Mouse (Mus musculus): ENCODE measurements around the gene Pprc1.

Pprc1 gene

DNA sequence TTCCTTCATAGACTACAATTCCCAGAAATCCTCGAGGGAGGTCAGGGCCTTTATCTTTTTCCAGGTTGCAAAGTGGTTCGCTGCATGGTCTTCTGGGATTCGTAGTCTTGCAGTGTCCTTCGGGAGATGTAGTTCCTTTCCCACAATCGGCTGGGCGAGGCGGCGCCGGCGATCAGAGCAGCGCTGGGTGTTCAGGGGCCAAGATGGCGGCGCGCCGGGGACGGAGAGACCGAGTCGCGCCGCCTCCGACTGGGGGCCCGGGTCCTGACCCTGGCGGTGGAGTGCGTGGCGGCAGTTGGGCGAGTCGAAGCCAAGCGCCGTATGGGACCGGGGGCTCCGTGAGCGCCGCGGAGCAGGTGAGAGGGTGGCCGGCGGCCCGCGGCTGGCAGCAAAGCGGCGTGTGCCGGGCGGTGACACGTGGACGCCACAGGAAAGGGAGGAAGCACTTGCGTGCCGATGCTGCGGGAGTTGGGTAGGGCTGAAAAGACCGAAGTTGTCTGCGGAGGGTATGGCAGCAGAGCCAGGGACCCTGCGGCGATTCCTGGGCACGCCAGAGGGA is 11.8 kb downstream of the Pprc1 start:
- DNase-seq (ENCODE audit: low spot score): peak; percentile 97

DNA sequence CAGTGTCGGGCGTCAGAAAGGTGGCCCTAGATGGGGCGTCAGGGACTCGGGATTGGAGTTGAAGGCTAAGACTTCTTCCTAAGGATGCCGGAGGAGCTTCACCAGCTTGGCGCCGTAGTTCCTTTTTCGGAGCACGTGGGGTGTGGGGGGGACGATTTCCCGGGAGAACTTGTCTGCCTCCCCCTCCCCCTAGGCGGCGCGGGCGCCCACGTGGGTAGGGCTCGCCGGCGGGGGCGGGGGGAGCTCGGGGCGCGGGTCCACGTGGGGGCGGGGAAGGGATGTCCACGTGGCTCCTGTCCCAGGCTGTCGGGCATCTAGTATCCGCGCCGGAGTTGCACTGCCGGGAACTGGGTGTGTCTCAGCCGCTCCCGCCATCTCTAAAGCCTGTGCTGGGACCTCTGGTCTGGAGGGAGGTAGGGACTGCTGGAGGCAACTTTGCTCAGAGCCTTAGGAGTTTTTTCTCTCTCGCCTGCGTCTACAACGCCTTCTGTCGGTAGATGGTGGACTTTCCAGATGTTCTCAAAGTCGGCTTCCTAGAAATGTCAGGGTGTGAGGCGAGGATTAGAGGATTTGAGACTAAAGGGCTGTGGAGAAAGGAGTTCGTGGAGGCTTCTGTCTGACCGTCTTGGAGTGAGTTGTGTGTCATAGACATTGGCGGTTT is 12.4 kb downstream of the Pprc1 start:
- peak; percentile 81 for DNase-seq (ENCODE audit: low spot score)

GRCm38 (mm10) chr19:46058466-46058865 is 13.8 kb downstream of the Pprc1 start:
- DNase-seq (ENCODE audit: low spot score): no peak

DNA sequence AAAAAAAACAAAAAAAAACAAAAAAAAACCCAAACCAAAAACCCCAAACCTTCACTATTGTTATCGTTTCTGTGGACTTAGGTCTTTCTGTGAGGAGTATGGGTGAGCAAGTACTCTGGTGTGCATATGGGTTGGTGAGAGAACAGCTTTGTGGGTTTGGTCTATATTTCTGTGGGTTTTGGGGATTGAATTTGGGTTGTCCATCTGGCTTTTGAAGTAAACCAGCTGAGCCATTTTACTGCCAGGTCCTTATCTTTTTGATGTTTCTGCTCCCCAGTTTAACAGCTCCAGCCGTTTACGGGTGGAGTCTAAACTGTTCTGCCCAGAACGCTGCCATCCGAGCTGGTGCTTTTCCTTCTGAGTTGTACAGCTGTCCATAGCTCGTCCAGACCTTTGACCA is 16.2 kb downstream of the Pprc1 start:
- DNase-seq (ENCODE audit: low spot score): no peak

DNA sequence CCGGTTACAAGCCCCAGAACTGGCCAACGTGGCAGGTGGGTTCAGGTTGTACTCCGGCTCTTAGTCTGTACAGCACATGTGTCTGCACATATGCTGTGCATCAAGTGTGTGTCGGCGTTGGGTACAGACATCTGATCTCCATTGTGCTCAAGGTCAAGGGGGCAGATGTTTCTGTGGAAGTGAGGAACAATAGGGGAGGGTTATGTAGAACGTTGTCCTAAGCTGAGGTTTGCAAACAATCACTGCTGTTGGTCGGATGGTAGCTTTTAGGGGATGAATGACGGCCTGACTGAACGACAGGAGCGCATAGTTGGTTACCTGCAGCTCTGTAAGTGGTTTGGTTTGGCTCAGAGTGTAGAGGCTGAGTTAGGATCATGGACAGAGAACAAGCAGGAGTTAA is 23.4 kb downstream of the Pprc1 start:
- DNase-seq (ENCODE audit: low spot score): no peak

DNA sequence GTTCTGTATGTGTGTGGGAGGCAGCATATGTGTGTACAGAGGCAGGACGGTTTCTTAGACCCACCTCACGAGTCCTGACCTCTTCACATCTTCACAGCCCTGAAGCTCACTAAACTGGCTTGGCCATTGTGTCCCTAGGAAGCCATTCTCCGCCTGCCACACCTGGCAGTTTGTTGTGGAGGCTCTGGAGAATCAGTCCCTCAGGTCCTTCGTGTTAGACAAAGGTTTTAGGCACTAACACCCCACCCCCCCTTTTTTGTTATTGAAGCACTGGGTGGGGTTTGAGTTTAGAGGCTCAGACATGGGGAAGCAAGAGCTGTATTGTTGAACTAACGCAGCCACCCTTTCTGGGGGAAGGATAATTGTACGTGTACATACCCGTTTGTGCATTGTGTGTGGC is 28.6 kb downstream of the Pprc1 start:
- DNase-seq (ENCODE audit: low spot score): no peak

GRCm38 (mm10) chr19:46074266-46074665 is 29.6 kb downstream of the Pprc1 start:
- no peak for DNase-seq (ENCODE audit: low spot score)

GRCm38 (mm10) chr19:46075616-46076607 is 31.2 kb downstream of the Pprc1 start, which contains the start of gene Nolc1:
Nolc1 (plus strand) TSS chr19:46075863.
- peak; percentile 100 for DNase-seq (ENCODE audit: low spot score)

GRCm38 (mm10) chr19:46078535-46078934 is 33.8 kb downstream of the Pprc1 start:
- no peak for DNase-seq (ENCODE audit: low spot score)

- no peak for DNase-seq (ENCODE audit: low spot score)
These were observed 40.5 kb downstream of the Pprc1 start for GRCm38 (mm10) chr19:46085185-46085584.

GRCm38 (mm10) chr19:46086337-46086736 is 41.7 kb downstream of the Pprc1 start:
- DNase-seq (ENCODE audit: low spot score): peak; percentile 55

DNA sequence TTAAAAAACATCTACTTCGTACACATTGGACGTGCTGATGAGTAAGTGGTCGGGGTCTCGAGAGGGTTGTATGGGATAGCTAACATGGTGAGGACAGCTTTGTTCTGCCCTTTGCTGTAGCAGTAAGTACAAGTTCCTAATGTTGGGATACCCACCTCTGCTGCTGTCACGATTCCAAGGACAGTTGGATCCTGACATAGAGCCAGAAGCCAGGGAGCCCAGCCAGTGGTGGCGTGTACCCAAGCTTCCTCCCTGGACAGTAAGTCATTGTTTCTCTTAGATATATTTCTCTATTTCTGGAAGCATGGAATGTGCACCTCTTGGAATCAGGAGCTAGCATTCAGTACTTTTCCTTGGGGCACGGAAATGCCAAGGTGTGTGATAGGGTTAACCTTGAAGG is 43.2 kb downstream of the Pprc1 start:
- DNase-seq (ENCODE audit: low spot score): no peak

GRCm38 (mm10) chr19:46091641-46092040 is 47.0 kb downstream of the Pprc1 start:
- DNase-seq (ENCODE audit: low spot score): no peak

GRCm38 (mm10) chr19:46094144-46094543 is 49.5 kb downstream of the Pprc1 start:
- no peak for DNase-seq (ENCODE audit: low spot score)

DNA sequence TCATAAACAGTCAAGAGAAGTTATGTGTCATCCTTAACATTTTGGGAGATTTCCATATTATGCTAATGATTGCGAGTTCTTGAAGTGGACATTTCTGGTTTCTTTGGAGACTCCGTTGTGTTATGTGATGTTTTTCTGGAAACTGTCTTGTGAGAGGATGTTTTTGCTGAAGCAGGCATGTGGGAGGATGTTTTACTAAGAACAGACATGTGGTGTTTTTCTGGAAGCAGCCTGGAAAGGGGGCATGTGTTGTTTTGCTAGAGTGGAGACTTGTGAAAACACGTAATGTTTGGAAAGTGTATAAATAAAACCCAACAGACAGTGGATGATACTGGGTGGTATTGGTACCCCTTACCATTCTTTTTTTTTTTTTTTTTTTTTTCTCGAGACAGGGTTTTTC is 50.6 kb downstream of the Pprc1 start:
- DNase-seq (ENCODE audit: low spot score): no peak

DNA sequence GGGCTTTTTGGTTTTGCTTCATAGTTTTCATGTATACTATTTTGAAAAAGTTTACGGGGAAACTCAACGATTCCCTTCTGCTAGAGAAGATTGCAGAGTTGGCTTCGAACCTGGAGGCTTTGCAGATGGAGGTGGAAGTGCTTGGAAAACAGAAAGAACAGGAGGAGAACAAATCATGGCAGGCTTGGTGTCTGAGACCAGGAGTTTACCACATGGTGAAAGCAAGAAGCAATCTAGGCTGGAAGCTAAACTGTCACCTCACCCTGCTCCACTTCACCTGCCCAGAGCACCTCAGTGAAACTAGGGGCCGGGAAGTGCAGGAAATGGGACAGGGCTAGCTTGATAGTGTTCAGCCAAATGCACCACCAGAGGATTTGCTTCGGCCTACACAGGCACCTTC is 51.7 kb downstream of the Pprc1 start:
- no peak for DNase-seq (ENCODE audit: low spot score)

DNA sequence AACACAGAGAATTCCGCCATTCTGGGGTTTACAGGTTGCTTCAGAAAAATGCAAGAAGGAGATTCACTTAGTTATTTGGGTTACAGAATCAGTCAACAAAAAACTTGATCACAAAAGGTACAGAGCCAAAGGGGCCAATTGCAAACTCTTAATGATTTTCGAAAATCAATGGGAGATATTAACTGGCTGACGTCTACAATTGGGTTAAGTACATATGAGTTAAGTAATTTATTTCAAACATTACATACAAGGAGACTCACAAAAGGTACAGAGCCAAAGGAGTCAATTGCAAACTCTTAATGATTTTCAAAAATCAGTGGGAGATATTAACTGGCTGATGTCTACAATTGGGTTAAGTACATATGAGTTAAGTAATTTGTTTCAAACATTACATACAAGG is 54.9 kb downstream of the Pprc1 start:
- DNase-seq (ENCODE audit: low spot score): no peak

DNA sequence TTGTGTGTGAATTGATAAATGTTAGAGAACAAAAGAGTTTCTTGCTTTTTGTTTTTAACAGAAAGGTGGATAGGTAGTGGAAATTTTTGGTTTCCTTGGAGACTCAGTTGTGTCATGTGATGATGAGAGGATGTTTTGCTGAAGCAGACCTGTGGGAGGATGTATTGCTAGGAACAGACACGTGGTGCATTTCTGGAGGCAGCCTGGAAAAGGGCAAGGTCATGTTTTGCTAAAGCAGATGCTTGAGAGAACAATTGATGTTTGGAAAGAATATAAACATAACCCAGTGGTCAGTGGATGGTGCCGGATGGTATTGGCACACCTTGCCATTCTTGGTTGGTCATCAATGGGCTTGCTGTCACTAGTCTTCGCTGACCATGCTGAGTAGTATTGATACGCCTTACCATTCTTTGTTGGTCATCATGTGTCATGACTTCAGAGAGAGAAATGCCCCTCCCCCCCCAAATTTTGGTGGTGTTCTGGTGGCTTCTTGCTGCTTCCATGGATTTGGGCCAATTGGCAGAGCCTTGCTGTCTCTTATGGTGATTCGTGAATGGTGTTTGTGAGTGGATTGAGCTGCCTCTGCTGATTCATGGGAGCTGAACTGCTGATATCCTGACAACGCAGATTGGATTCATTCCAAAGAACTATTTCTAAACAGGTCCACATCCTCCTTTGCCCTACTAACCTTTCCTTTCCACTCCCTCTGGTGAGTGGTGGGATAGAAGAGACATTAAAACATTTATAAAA is 58.9 kb downstream of the Pprc1 start:
- DNase-seq (ENCODE audit: low spot score): no peak

GRCm38 (mm10) chr19:46104187-46104557 is 59.5 kb downstream of the Pprc1 start:
- no peak for DNase-seq (ENCODE audit: low spot score)

DNA sequence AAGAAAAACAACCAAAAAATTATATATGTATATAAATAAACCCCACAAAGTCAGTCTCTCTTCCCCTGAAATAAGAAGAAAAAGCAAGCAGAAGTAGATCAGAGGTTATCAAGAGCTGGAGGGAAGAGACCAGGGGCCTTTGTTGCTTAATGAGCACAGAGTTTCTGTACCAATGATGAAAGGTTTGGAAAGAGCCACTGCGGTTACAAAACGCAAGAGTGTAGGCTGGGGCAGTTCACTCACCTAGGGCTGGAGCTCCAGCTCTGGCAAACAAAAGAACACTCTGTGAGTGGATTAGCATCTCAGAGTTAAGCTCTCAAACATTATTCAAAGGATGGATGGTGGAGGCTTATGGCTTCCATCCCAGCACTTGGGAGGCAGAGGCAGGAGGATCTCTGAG is 65.5 kb downstream of the Pprc1 start:
- no peak for DNase-seq (ENCODE audit: low spot score)

DNA sequence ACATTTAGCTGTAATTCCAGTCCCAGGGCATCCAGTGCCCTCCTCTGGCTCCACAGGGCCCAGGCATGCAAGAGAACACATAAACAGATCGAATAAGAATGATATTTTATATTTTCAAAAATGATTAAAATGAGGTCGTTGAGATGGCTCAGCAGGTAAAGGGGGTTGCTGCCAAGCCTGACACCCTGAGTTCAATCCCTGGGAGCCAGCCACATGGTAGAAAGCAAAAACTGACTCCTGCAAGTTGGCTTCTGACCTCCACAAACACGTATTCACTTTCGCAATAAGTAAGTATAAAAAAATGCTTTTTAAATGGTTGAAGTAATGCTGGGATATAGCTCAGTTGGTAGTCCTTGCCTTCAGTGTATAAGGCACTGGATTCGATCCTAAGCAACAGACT is 66.1 kb downstream of the Pprc1 start:
- DNase-seq (ENCODE audit: low spot score): no peak

GRCm38 (mm10) chr19:46114617-46115016 is 69.9 kb downstream of the Pprc1 start:
- no peak for DNase-seq (ENCODE audit: low spot score)
